Mouse (Mus musculus): ENCODE results near the gene 1500009C09Rik.

Gene 1500009C09Rik

DNA sequence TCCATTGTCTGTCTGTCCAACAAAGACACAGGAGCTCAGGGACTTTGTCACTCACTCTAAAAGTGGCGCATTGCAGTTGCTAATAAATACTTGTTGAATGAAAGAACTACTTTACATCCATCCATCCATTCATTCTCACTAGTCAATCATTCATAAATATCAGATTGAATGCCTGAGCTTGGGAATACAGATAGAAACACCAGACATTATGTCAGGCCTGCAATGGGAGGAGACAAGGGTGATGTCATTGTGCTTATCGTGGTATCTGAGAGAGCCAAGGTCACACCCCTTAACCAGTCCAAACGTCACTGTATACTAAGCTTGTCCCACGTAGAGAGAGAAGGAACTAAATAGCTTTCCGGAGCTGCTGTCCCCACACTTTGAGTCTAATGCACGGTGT, at the start of gene 1500009C09Rik:
Gene 1500009C09Rik (plus strand): TSS at position 301 of the 400 bp plus-strand sequence.
- in situ Hi-C loops (cut with MboI; ENCODE audit: low sequenced_read_pairs) = no loop called here

GRCm38 (mm10) chr15:82203090-82203489, 49.1 kb upstream of the 1500009C09Rik start:
- in situ Hi-C loops (cut with MboI; ENCODE audit: low sequenced_read_pairs) = no loop called here

GRCm38 (mm10) chr15:82203611-82204351, 48.4 kb upstream of the 1500009C09Rik start:
- in situ Hi-C loops (cut with MboI; ENCODE audit: low sequenced_read_pairs) = no loop called here

DNA sequence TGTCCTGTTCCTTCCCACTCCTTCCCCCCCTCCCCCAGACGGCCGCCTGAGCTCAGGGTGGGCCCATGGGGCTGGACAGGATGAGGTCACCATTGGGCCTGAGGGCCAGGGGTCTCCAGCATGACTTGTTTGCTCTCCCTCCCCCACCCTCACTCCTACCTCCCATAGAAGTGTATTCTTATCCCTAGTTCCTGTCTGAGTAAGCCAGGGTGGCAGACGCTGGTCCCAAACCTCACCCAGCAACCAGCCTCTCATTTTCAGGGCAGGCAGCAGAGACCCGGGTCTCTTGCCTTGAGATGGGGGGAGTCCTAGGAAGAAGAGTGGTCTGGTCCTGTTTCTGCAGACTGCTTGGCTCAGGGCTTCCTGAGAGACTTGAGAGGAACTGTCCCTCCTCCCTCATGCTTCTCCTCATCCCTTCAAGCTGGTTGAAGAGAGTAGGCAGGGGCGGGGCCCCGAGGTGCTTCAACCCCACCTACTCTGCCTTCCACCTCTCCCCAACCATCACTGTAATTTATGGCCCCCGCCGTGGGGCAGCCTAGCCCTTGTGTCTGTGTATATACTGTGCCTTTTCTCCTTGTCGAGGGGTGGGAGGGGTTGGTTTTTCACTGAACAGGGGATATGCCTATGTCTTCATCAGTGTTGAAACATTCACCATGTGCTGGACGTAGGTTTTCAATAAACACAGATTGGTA, 47.4 kb upstream of the 1500009C09Rik start:
- in situ Hi-C loops (cut with MboI; ENCODE audit: low sequenced_read_pairs) = no loop called here

DNA sequence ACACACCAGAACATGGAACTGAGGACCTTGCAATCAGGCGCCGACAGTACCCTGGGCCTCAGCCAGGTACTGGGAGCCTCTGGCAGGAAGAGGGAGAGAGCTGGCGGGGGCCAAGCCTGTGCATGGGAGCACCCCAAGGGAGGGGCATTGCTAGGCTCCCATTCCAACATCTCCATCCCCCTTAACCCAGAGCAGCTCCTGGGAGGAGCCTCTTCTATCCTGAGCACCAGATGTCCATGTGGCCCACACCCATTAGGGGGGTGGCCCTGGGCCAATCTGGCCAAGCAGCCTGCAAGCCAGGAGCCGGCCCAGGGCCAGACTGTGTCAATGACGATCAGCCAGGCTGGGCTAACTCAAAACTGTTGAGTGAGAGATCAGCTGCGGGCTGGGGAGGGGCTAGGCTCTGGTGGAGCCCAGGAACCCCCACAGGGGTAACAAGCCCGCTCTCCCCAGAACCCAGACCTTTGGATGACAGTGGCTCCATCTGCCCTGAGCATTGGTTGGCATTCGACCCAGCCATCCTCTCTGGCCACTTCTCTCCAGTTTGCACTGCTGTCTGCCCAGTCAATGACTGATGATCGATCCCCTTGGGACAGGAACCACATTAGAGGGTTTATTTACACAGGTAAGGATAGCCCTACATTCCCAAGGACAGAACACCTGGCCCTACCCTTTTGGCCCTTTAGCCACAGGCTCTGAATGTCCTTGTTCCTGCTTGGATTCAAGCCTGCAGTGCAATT, 45.7 kb upstream of the 1500009C09Rik start:
- in situ Hi-C loops (cut with MboI; ENCODE audit: low sequenced_read_pairs) = no loop called here

GRCm38 (mm10) chr15:82207105-82207459, 45.1 kb upstream of the 1500009C09Rik start:
- in situ Hi-C loops (cut with MboI; ENCODE audit: low sequenced_read_pairs) = no loop called here

DNA sequence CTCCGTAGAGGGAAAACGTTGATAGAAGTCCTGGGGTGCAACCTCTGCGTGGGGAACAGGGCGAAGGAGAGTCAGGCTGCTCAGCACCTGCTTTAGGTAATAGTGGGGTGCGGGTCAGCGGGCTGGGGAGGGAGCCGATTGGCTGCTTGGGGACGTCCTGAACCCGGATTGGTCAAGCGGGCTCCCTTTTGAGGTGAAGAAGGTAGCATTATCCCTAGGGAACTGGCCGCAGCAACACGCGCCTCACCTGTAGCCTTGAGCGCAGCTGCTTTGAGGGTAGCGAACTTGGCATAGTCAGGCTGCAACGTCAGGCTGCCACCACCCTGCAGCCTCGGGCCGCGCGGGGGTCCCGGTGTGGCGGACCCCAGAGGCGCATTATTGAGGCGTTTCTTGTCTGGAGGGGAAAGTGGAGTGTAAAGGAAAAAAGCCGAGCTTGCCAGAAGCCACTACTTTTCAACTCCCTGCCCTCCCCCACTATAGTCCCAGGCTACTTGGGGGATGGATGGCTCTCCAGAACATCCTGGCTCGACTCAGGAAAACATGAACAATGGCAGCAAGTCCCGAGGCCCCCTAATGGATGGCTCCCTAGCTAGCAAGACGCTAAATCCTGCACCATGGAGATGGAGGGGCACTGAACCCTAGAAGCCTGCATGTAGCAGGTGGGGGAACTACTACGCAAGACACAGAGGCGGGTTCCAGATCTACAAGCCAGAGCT, 44.5 kb upstream of the 1500009C09Rik start:
- in situ Hi-C loops (cut with MboI; ENCODE audit: low sequenced_read_pairs) = no loop called here

GRCm38 (mm10) chr15:82208307-82208706, 43.9 kb upstream of the 1500009C09Rik start:
- in situ Hi-C loops (cut with MboI; ENCODE audit: low sequenced_read_pairs) = no loop called here

- in situ Hi-C loops (cut with MboI; ENCODE audit: low sequenced_read_pairs) = no loop called here
Measured at GRCm38 (mm10) chr15:82209295-82210050, 42.7 kb upstream of the 1500009C09Rik start.

GRCm38 (mm10) chr15:82210801-82211200, 41.4 kb upstream of the 1500009C09Rik start:
- in situ Hi-C loops (cut with MboI; ENCODE audit: low sequenced_read_pairs) = no loop called here

DNA sequence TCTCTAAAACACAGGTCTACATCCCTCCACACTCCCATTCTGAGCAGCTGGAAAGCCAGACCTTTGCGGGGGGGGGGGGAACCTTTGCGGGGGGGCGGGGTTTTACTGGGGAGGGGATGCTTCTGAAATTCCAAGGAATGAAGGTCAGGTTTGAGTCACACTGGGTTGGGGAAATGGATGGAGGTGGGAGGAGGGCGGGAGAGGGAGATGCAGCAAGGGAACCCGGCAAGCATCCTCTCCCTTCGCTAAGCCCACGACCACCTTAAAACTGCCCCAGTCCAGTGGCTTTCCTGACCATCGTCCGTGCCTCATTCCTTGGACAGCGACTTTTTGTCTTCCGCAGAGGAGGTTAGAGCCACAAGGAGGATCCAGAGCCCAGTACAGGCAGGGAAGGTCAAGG, 40.9 kb upstream of the 1500009C09Rik start:
- in situ Hi-C loops (cut with MboI; ENCODE audit: low sequenced_read_pairs) = no loop called here

GRCm38 (mm10) chr15:82211911-82212751, 40.1 kb upstream of the 1500009C09Rik start:
- in situ Hi-C loops (cut with MboI; ENCODE audit: low sequenced_read_pairs) = no loop called here

- in situ Hi-C loops (cut with MboI; ENCODE audit: low sequenced_read_pairs) = no loop called here
Measured at GRCm38 (mm10) chr15:82212752-82213063, 39.5 kb upstream of the 1500009C09Rik start, which contains the start of gene Shisa8. Gene Shisa8 (minus strand): TSS chr15:82212815.

GRCm38 (mm10) chr15:82213222-82213621, 39.0 kb upstream of the 1500009C09Rik start:
- in situ Hi-C loops (cut with MboI; ENCODE audit: low sequenced_read_pairs) = no loop called here

DNA sequence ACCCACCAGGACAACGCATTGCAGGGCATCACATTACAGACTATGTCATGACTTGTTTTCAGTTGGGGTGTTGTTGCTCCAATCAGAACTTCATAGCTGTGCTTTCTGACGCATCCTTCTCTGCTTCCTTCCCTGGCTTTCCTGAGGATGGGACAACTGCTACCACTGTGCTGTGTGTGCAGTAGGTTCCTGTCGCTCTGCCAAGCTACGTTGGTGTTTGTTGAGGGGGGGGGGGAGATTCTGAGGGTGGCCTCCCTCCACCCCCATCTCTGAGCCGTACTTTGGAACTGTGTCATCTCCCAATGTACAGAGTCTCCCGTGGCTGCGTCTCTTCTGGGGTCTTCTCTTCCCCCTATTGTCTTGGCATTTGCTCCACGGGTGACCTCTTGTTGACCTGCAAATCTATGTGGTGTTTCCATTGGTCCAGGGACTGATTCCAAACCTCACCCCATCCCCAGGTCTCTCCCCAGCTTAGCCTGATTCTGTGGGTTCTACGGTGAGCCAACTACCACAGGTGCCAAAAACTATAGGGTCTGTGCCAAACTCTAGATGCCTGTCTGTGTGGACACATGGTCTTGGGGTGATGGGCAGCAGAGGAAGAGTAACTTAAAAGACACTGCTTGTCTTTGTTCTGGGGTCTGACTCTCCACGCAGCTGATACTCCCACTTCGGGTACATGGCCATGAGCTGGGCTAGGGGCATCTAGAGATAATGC, 36.7 kb upstream of the 1500009C09Rik start:
- in situ Hi-C loops (cut with MboI; ENCODE audit: low sequenced_read_pairs) = no loop called here

- in situ Hi-C loops (cut with MboI; ENCODE audit: low sequenced_read_pairs) = no loop called here
Measured at GRCm38 (mm10) chr15:82216142-82216827, 35.9 kb upstream of the 1500009C09Rik start.

GRCm38 (mm10) chr15:82217039-82217438, 35.2 kb upstream of the 1500009C09Rik start:
- in situ Hi-C loops (cut with MboI; ENCODE audit: low sequenced_read_pairs) = no loop called here

- in situ Hi-C loops (cut with MboI; ENCODE audit: low sequenced_read_pairs) = no loop called here
Measured at GRCm38 (mm10) chr15:82217980-82218379, 34.2 kb upstream of the 1500009C09Rik start.
